Mouse (Mus musculus): ENCODE measurements around the gene Krt17.

GRCm38 (mm10) chr11:100282549-100282948, 21.7 kb upstream of the Krt17 start:
- TF ChIP-seq GATA1 (IDR thresholded peaks at IDR 0.05; ENCODE audit: low read length) (no peak), TAL1 (IDR thresholded peaks at IDR 0.05; ENCODE audit: low read length) (no peak)
